Mouse (Mus musculus): ENCODE results near the gene Gm3127.
"Not testable (repeated sequence)": the region's sequence is repeated elsewhere in the genome, so short reads cannot be mapped to it uniquely, and the experiment has no call there.

Gm3127 gene

GRCm38 (mm10) chr14:4164730-4165129, at the start of gene Gm3127:
TSS of gene Gm3127 (plus strand) at chr14:4165030.
- not testable (repeated sequence) for DNase-seq (ENCODE audit: low read depth, low spot score)

GRCm38 (mm10) chr14:4141646-4142045, 23.2 kb upstream of the Gm3127 start:
- DNase-seq (ENCODE audit: low read depth, low spot score) = not testable (repeated sequence)

- DNase-seq (ENCODE audit: low read depth, low spot score) = not testable (repeated sequence)
Measured at GRCm38 (mm10) chr14:4182030-4182429, 17.2 kb downstream of the Gm3127 start.

- not testable (repeated sequence) for DNase-seq (ENCODE audit: low read depth, low spot score)
Measured at GRCm38 (mm10) chr14:4182491-4183210, 17.8 kb downstream of the Gm3127 start, which contains the start of gene Gm2974. TSS of gene Gm2974 (plus strand) at chr14:4182576.

GRCm38 (mm10) chr14:4183375-4183774, 18.5 kb downstream of the Gm3127 start:
- DNase-seq (ENCODE audit: low read depth, low spot score) = not testable (repeated sequence)
